Mouse (Mus musculus): Measurements from ENCODE around the gene Hoxb6.

Hoxb6 gene

GRCm38 (mm10) chr11:96316696-96317607 is 24.7 kb downstream of the Hoxb6 start:
- DNase-seq (ENCODE audit: low read depth, low spot score) = no peak

GRCm38 (mm10) chr11:96317608-96318367 is 25.5 kb downstream of the Hoxb6 start, which contains the start of gene Hoxb4:
Gene Hoxb4 (plus strand): TSS chr11:96318267.
- no peak for DNase-seq (ENCODE audit: low read depth, low spot score)

GRCm38 (mm10) chr11:96318368-96319070 is 26.2 kb downstream of the Hoxb6 start:
- peak; percentile 73 for DNase-seq (ENCODE audit: low read depth, low spot score)

GRCm38 (mm10) chr11:96319071-96319902 is 27.0 kb downstream of the Hoxb6 start:
- peak; percentile 52 for DNase-seq (ENCODE audit: low read depth, low spot score)

- DNase-seq (ENCODE audit: low read depth, low spot score) = peak; percentile 56
Measured at GRCm38 (mm10) chr11:96319910-96320309, 27.6 kb downstream of the Hoxb6 start.

GRCm38 (mm10) chr11:96320688-96321087 is 28.4 kb downstream of the Hoxb6 start:
- no peak for DNase-seq (ENCODE audit: low read depth, low spot score)

GRCm38 (mm10) chr11:96321846-96322245 is 29.6 kb downstream of the Hoxb6 start:
- no peak for DNase-seq (ENCODE audit: low read depth, low spot score)

GRCm38 (mm10) chr11:96322738-96323137 is 30.5 kb downstream of the Hoxb6 start:
- no peak for DNase-seq (ENCODE audit: low read depth, low spot score)

GRCm38 (mm10) chr11:96323154-96323553 is 30.9 kb downstream of the Hoxb6 start, which contains the start of gene Hoxb3:
Gene Hoxb3 (plus strand): TSS chr11:96323326.
- DNase-seq (ENCODE audit: low read depth, low spot score) = no peak

GRCm38 (mm10) chr11:96324125-96324524 is 31.8 kb downstream of the Hoxb6 start:
- DNase-seq (ENCODE audit: low read depth, low spot score) = no peak

GRCm38 (mm10) chr11:96324965-96325364 is 32.7 kb downstream of the Hoxb6 start:
- DNase-seq (ENCODE audit: low read depth, low spot score) = no peak

- DNase-seq (ENCODE audit: low read depth, low spot score) = no peak
Measured at GRCm38 (mm10) chr11:96325747-96326212, 33.5 kb downstream of the Hoxb6 start.

- no peak for DNase-seq (ENCODE audit: low read depth, low spot score)
Measured at GRCm38 (mm10) chr11:96326705-96327104, 34.4 kb downstream of the Hoxb6 start.

- DNase-seq (ENCODE audit: low read depth, low spot score) = no peak
Measured at GRCm38 (mm10) chr11:96327122-96327521, 34.8 kb downstream of the Hoxb6 start.

GRCm38 (mm10) chr11:96327750-96328149 is 35.5 kb downstream of the Hoxb6 start:
- no peak for DNase-seq (ENCODE audit: low read depth, low spot score)

GRCm38 (mm10) chr11:96328605-96329004 is 36.3 kb downstream of the Hoxb6 start:
- DNase-seq (ENCODE audit: low read depth, low spot score) = no peak

- peak; percentile 39 for DNase-seq (ENCODE audit: low read depth, low spot score)
Measured at GRCm38 (mm10) chr11:96332105-96332504, 39.8 kb downstream of the Hoxb6 start.

- DNase-seq (ENCODE audit: low read depth, low spot score) = no peak
Measured at GRCm38 (mm10) chr11:96332618-96333032, 40.3 kb downstream of the Hoxb6 start.

- no peak for DNase-seq (ENCODE audit: low read depth, low spot score)
Measured at GRCm38 (mm10) chr11:96333241-96334001, 41.1 kb downstream of the Hoxb6 start.

- DNase-seq (ENCODE audit: low read depth, low spot score) = no peak
Measured at GRCm38 (mm10) chr11:96334002-96334364, 41.7 kb downstream of the Hoxb6 start.

Measured in 3T3-L1 (cell line).